Mouse (Mus musculus) embryonic facial prominence, embryonic 12.5 days (tissue): ENCODE measurements around the gene Lrch1. TPM values are rescaled to one million over a fixed set of nuclear protein-coding genes. Genes with fewer than 3 reads are reported as not detected.

ENCODE experiments used
- ATAC-seq: fragments of 200-750 bp; cut with Nextera tagmentation; 2 replicates; pipeline ENCODE4 v1.8.0; 2017; ENCODE audit not compliant: insufficient number of reproducible peaks, insufficient read depth, low FRiP score, low TSS enrichment
- H3K27ac ChIP-seq: fragments of 300-500 bp; sonication (generic); 2 replicates; pipeline ENCODE4 v1.5.1; 2016; ENCODE audit warnings: mild to moderate bottlenecking
- H3K27me3 ChIP-seq: fragments of 300-500 bp; sonication (generic); 2 replicates; pipeline ENCODE4 v1.6.1; 2016; ENCODE audit warnings: mild to moderate bottlenecking, moderate library complexity
- H3K36me3 ChIP-seq: fragments of 300-500 bp; sonication (generic); 2 replicates; pipeline ENCODE4 v1.6.1; 2016; ENCODE audit warnings: mild to moderate bottlenecking
- H3K4me1 ChIP-seq: fragments of 300-500 bp; sonication (generic); 2 replicates; pipeline ENCODE4 v1.6.1; 2016
- H3K4me2 ChIP-seq: fragments of 300-500 bp; sonication (generic); replicated peaks from 2 replicates; pipeline ENCODE4 v1.6.1; 2016; ENCODE audit warnings: mild to moderate bottlenecking, moderate library complexity
- H3K4me3 ChIP-seq: fragments of 300-500 bp; sonication (generic); 2 replicates; pipeline ENCODE4 v1.5.1; 2016; ENCODE audit warnings: mild to moderate bottlenecking
- H3K9ac ChIP-seq: fragments of 300-500 bp; sonication (generic); 2 replicates; pipeline ENCODE4 v1.6.1; 2016; ENCODE audit warnings: mild to moderate bottlenecking, moderate library complexity
- H3K9me3 ChIP-seq: fragments of 300-500 bp; sonication (generic); 2 replicates; pipeline ENCODE4 v1.6.1; 2016; ENCODE audit warnings: mild to moderate bottlenecking, moderate library complexity
- WGBS: fragments of 180-500 bp; shearing (Covaris S2); methylation state at CpG from one replicate; pipeline ENCODE4 v1.1.7; 2016; 5-methylcytosine and 5-hydroxymethylcytosine counted together
- polyA plus RNA-seq: library from polyadenylated mRNA; unstranded; fragments of >200 nt; fragmentation: Nextera tagmentation; extraction: Ambion mirVana; gene quantifications from 2 replicates; pipeline ENCODE4 v1.2.1, GENCODE M21; 2016

Gene Lrch1
- polyA plus RNA-seq, 1 experiment from 2014 or later = 15.7 TPM

GRCm38 (mm10) chr14:74946321-74946750 is 1.3 kb downstream of the Lrch1 start:
- peaks cover 10% of the 10 kb centered on the region for H3K4me1 ChIP-seq
- H3K4me2 ChIP-seq = peak overlapping the region; percentile 81
- WGBS = 4% methylated on average over 13 of the region's 13 CpGs
- H3K27ac ChIP-seq = peak overlapping the region; percentile 91
- H3K9me3 ChIP-seq = no peaks in the 10 kb centered on the region
- H3K36me3 ChIP-seq = no peaks in the 10 kb centered on the region
- H3K27me3 ChIP-seq = no peaks in the 10 kb centered on the region
- H3K4me3 ChIP-seq = peak overlapping the region; percentile 81
- H3K9ac ChIP-seq = peak overlapping the region; percentile 85
- ATAC-seq = no peak

DNA sequence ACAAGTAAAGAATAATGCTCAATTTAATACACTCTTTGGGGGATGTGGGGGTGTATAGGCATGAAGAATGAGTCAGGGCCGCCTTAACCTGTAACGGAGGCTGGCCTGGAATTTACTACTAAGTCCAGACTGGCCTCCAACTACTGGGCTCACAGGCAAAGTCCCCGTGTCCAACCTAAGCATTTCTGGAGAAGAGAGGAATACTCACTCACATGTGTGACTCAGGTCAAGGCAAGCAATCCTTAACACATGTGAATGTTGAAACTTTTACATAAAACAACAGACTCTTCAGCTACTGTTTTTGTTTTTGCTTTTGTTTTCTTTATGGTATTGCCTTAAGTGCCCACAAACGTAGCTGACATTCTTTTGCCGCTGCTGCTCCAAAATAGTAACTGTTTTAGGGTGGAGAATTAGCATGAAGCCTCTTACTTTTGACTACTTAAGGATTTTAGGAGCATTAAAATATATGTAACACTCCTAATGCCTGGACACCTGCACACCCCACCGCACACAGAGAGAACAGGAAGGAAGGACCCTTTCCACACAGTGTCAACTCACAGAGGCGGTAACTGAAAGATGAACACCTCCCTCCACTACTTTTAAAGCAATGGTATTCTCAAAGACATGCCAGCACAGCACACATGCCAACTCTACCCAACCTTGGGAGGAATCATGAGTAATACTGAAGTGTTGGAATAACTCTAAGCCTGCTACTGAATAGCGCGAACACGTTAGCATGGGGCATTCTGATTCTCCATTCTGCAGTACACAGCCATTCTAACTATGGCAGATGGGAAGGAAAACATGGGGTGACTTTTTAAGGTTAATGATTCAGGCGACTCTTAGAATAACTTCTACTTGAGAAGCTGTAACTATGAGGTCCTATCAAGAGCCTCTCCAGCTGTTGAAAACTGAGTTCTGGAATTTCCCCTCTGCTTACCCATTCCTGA is 2.1 kb downstream of the Lrch1 start:
- Histone ChIP-seq H3K36me3 (no peaks in the 10 kb centered on the region), H3K27me3 (no peaks in the 10 kb centered on the region), H3K27ac (no peak overlapping the region), H3K4me1 (peaks cover 10% of the 10 kb centered on the region), H3K9ac (no peak overlapping the region; the same call in 1 of the 2 replicates), H3K4me3 (peak overlapping the region; percentile 81), H3K4me2 (peak overlapping the region; percentile 81), H3K9me3 (no peaks in the 10 kb centered on the region)
- no peak for ATAC-seq
- WGBS = 82% methylated on average over 11 of the region's 11 CpGs

DNA sequence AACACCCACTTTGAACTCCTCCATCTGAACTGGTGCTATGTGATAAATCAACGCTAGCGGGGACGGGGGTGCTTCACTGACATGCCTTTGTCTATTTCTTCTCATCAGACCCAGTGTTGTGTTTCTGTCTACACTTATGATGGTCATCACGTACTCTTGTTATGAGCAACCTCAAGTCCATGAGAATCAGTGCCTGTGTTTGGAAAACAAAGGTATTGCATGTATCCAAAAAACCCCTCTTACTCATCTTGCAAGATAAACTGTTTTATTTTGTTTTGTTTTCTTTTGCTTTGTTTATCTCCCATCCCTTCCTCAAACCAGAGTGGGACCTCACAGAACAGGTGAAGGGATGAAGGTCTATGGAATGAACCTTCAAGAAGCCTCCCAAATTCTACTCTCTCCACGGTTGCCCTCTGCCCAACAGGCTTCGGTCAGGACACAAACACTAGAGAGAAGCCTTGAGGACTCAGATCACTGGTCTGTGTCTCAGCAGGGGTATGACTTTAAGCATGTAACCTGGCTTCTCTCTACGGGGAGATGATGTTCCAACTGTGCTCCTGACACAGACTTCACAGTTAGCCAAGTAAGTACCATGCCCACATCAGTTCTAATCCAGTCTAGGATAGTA is 3.4 kb downstream of the Lrch1 start:
- H3K27me3 ChIP-seq = no peaks in the 10 kb centered on the region
- no peak overlapping the region for H3K4me2 ChIP-seq
- no peak overlapping the region for H3K9ac ChIP-seq
- no peak overlapping the region for H3K4me3 ChIP-seq
- WGBS = 91% methylated on average over 7 of the region's 7 CpGs
- H3K36me3 ChIP-seq = no peaks in the 10 kb centered on the region
- no peak overlapping the region for H3K27ac ChIP-seq
- H3K9me3 ChIP-seq = no peaks in the 10 kb centered on the region
- ATAC-seq = no peak
- peaks cover 10% of the 10 kb centered on the region for H3K4me1 ChIP-seq

- H3K4me1 ChIP-seq = peaks cover 10% of the 10 kb centered on the region
- ATAC-seq = no peak
- no peak overlapping the region for H3K27ac ChIP-seq
- 89% methylated on average over 6 of the region's 6 CpGs for WGBS
- H3K27me3 ChIP-seq = no peaks in the 10 kb centered on the region
- no peak overlapping the region for H3K4me2 ChIP-seq
- no peak overlapping the region for H3K4me3 ChIP-seq
- no peaks in the 10 kb centered on the region for H3K36me3 ChIP-seq
- no peaks in the 10 kb centered on the region for H3K9me3 ChIP-seq
- H3K9ac ChIP-seq = no peak overlapping the region
These were observed 4.0 kb downstream of the Lrch1 start for GRCm38 (mm10) chr14:74943581-74944117.

DNA sequence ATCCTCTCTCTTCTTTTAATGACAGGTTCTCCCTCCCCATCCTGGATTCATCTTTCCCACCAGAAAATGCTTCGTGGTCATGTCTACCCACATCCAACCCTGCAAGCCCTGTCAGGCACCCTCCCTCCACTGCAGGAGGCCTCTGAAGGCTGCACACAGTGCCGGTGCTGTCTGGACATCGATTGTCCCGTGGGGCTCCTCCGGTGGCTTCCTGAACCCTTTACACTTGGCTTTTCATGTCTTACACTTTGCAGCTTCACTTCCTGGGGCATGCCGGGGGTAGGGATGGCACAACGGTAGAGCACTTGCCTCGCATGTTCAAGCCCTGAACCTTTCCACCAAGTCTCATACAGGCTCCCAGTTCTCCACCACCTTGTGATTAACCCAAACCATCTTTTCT is 4.7 kb downstream of the Lrch1 start:
- Histone ChIP-seq H3K36me3 (no peaks in the 10 kb centered on the region), H3K27me3 (no peaks in the 10 kb centered on the region), H3K9me3 (no peaks in the 10 kb centered on the region), H3K4me1 (peaks cover 10% of the 10 kb centered on the region), H3K27ac (no peak overlapping the region), H3K4me3 (no peak overlapping the region), H3K4me2 (no peak overlapping the region), H3K9ac (no peak overlapping the region)
- ATAC-seq = no peak
- WGBS = 79% methylated on average over 8 of the region's 8 CpGs

- no peak overlapping the region for H3K4me2 ChIP-seq
- no peak overlapping the region for H3K9ac ChIP-seq
- H3K36me3 ChIP-seq = no peaks in the 10 kb centered on the region
- H3K4me3 ChIP-seq = no peak overlapping the region
- H3K9me3 ChIP-seq = no peaks in the 10 kb centered on the region
- H3K27ac ChIP-seq = no peak overlapping the region
- ATAC-seq = no peak
- H3K4me1 ChIP-seq = peaks cover 10% of the 10 kb centered on the region
- 72% methylated on average over 7 of the region's 7 CpGs for WGBS
- no peaks in the 10 kb centered on the region for H3K27me3 ChIP-seq
These were observed 6.1 kb downstream of the Lrch1 start for GRCm38 (mm10) chr14:74941591-74941990.

DNA sequence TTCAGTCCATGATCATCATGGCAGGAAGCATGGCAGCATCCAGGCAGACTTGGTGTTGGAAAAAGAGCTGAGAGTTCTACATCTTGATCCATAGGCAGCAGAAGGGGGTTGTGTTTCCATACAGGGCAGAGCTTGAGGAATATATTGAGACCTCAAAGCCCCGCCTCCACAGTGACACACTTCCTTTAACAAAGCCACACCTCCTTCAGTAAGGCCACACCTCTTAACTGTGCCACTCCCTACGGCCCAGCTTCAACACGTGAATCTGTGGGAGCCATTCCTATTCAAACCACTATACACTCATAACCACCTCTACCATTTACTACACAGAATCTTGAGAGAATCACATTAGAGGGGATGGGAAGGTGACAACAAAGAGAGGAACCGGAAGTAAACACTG is 6.9 kb downstream of the Lrch1 start:
- ATAC-seq = no peak
- Histone ChIP-seq H3K27ac (no peak overlapping the region), H3K4me3 (no peak overlapping the region), H3K36me3 (no peaks in the 10 kb centered on the region), H3K9me3 (no peaks in the 10 kb centered on the region), H3K4me2 (no peak overlapping the region), H3K4me1 (peaks cover 4% of the 10 kb centered on the region), H3K9ac (no peak overlapping the region), H3K27me3 (no peaks in the 10 kb centered on the region)
- 95% methylated on average over 4 of the region's 4 CpGs for WGBS

DNA sequence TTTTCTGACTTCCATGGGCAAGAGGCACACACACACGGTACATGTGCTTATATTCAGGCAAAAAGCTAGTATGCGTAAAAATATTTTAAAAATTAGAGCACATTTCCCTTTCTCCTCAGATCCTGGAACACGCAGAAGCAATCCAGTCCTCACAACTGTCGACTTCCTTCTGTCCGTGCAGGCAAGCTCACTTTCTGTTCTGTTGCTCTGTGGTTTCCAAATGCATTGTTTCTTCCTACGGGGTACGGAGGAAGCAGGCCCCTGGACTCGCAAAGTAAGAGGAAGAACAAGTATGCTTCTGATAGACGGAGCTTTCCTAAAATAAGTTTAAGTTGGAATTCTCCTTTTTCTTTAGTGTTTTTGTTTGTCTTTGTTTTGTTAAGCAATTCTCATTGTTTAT is 8.3 kb downstream of the Lrch1 start:
- ATAC-seq = no peak
- 73% methylated on average over 9 of the region's 9 CpGs for WGBS
- H3K4me1 ChIP-seq = 0 out of 2 replicates have a peak, but pooled peaks cover 2% of the 10 kb centered on the region
- H3K4me3 ChIP-seq = no peak overlapping the region
- H3K36me3 ChIP-seq = no peaks in the 10 kb centered on the region
- no peaks in the 10 kb centered on the region for H3K9me3 ChIP-seq
- H3K27me3 ChIP-seq = no peaks in the 10 kb centered on the region
- H3K9ac ChIP-seq = no peak overlapping the region
- H3K4me2 ChIP-seq = no peak overlapping the region
- H3K27ac ChIP-seq = no peak overlapping the region

- 72% methylated on average over 3 of the region's 3 CpGs for WGBS
- Histone ChIP-seq H3K9ac (no peak overlapping the region), H3K4me3 (no peak overlapping the region), H3K27me3 (no peaks in the 10 kb centered on the region), H3K36me3 (no peaks in the 10 kb centered on the region), H3K4me1 (0 out of 2 replicates have a peak, but pooled peaks cover 3% of the 10 kb centered on the region), H3K4me2 (no peak overlapping the region), H3K9me3 (no peaks in the 10 kb centered on the region), H3K27ac (no peak overlapping the region)
- ATAC-seq = no peak
These were observed 8.8 kb downstream of the Lrch1 start for GRCm38 (mm10) chr14:74938896-74939295.

DNA sequence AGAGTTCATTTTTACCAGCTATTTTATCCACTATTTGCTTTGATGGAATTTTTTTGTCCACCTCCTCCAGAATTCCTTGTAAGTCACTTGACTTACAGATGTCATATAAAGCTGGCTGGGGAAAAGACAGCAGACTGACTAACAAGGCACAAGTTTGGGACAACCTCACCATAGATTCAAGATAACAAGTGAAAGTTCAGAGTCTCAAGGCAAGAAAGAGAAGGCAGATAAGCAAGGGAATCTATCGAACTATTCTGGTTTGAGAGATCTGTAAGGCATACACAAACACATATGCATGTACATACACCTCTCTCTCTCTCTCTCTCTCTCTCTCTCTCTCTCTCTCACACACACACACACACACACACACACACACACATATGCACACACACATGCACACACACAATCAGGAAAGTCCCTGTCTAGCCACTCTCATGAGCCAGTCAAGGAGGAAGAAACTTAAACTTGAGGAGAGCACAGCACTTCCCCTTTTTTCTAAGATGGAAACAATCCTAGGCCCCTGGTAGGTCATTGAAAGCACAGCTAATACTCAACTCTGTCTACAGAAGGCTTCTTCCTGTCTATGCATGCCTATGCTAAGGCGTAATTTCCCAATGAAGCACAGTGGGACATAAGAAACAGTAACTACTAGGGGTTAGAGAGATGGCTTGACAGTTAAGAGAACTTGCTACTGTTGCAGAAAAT is 11.0 kb downstream of the Lrch1 start:
- Histone ChIP-seq H3K9ac (no peak overlapping the region), H3K4me1 (0 out of 2 replicates have a peak, but pooled peaks cover 3% of the 10 kb centered on the region), H3K4me2 (no peak overlapping the region), H3K4me3 (no peak overlapping the region), H3K27ac (no peak overlapping the region), H3K27me3 (no peaks in the 10 kb centered on the region), H3K9me3 (no peaks in the 10 kb centered on the region), H3K36me3 (no peaks in the 10 kb centered on the region)
- WGBS = 83% methylated on average over 2 of the region's 2 CpGs
- no peak for ATAC-seq

GRCm38 (mm10) chr14:74935111-74935510 is 12.6 kb downstream of the Lrch1 start:
- Histone ChIP-seq H3K9ac (no peak overlapping the region), H3K27me3 (no peaks in the 10 kb centered on the region), H3K9me3 (no peaks in the 10 kb centered on the region), H3K36me3 (no peaks in the 10 kb centered on the region), H3K27ac (no peak overlapping the region), H3K4me3 (no peak overlapping the region), H3K4me1 (0 out of 2 replicates have a peak, but pooled peaks cover 3% of the 10 kb centered on the region), H3K4me2 (no peak overlapping the region)
- WGBS = 92% methylated on average over 6 of the region's 6 CpGs
- no peak for ATAC-seq
